Mouse (Mus musculus) adrenal gland, adult 2 months (tissue): Measurements from ENCODE around the gene Smarcb1. TPM values are rescaled to one million over a fixed set of nuclear protein-coding genes. Genes with fewer than 3 reads are reported as not detected.

Experiments
- DNase-seq: peaks from one replicate; pipeline ENCODE4 v3.0.0; 2021
- polyA plus RNA-seq: library from polyadenylated mRNA; depleted of rRNA; stranded (reverse); fragments of >200 nt; gene quantifications from 2 replicates; pipeline ENCODE4 v1.2.3, GENCODE M21; 2012; rRNA removed
- total RNA-seq, 2 experiments: library from RNA; stranded (reverse); gene quantifications; 2 replicates each; pipeline ENCODE4 v1.2.3; 2021

Smarcb1 gene
- total and polyA plus RNA-seq, 3 experiments = 77.6 to 115 (median 87.4) TPM

DNA sequence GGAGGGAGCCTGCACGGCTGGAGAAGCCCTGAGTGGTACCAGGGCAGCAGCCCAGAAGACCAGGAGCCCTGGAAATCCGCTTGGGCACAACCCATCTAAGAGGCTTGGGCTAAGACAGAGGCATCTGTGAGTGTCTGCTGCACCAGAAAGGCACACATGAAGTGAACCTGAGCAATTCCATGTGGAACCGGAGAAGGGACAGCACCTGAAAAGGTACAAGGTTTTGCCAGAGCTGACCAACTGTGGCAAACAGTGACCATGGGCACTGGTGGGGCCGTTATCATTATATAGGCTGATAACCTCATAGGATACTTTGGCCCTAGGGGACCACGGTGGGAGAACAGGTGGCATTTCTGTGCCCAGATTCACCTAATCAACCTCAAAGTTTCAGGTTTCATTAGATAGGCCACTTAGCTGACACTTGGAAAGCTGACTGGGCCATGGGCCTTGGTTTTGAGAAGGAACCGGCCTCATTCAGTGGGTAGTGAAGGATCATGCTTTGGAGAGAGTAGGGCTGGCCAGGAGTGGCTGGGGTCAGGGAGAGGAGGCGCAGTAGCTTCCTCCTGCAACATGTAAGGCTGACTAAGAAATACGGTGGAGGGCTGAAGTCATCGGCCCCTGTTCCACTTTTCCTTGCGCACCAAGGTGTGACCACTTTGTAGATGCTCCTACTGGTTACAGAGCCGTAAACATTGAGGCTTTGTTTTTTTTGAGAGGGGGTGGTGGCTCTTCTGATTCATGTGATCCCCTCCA, 65.1 kb downstream of the Smarcb1 start:
- no peak for DNase-seq

DNA sequence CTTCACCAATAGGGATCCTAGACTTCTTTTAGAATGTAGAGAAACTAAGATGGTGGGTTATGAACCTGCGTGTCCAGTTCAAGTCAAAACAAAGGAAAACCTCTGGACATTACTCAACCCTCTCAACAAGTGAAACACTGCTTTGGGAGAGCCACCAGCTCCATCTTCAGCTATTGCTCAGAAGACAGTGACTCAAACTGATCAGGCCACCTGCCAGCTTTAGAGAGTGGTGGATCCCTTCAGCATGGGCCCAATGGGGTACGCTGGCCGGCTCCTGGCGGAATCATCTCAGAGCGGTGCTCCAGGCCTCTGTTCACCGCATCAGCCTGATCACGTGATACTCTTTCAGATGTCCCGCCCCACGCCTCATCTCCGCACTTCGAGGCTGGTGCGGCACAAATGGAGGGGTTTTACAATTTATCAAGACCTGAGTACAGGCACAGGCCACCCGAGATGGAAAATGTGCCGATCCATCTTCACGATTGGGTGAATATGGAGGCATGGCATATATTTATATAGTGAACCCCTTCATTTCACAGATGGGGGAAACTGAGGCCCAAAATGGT, 65.9 kb downstream of the Smarcb1 start:
- no peak for DNase-seq

DNA sequence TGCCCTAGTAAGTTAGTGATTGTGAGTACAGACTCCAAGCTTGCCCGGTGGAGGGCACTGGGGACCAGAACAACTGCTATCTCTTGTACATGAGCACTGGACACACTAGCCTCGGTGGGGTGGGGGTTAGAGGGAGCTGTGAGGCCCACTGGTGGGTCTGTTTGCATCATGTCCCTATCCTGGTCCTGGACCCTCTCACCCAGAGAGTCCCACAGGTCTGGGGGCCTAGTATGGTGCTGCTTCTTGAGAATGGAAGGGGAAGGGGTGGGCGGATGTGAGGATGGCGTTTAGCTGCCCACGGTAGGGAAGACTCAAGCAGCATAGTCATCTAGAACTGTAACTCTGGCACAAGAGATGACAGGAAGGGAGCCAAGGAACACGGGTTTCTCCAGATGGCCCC, 66.6 kb downstream of the Smarcb1 start:
- no peak for DNase-seq

DNA sequence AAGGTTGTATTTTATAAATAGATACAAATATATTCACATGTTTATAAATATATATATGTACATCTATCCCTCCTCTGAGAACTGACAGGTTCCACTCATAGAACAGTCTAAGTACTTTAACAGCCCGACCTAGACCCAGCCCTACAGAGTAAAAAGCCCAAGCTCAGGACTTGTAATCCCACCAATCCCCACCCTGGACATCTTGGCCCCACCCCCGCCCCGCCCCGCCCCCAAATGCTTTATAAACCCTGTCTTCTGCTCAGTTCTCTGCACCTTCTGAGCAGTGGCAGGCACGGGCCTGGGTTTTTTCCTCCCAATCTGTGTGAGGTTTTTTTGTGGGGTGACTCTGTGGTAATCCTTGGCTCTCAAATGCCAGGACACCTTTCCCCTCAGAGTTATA, 67.3 kb downstream of the Smarcb1 start:
- no peak for DNase-seq

DNA sequence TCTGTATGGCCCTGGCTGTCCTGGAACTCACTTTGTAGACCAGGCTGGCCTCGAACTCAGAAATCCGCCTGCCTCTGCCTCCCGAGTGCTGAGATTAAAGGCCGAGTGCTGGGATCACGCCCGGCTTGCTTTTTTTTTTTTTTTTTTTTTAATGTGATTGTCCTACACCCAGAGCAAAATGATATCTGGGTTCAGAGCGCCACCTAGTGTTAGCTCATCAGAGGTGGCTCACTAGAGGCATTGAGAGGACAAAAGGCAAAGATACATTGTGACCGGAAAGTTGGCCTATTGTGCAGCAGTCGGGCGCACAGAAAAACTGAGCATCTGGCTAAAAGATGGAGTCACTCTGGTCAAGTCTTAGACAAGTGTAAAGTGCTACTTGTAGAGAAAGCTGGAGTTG, 68.0 kb downstream of the Smarcb1 start:
- DNase-seq = peak; percentile 82

DNA sequence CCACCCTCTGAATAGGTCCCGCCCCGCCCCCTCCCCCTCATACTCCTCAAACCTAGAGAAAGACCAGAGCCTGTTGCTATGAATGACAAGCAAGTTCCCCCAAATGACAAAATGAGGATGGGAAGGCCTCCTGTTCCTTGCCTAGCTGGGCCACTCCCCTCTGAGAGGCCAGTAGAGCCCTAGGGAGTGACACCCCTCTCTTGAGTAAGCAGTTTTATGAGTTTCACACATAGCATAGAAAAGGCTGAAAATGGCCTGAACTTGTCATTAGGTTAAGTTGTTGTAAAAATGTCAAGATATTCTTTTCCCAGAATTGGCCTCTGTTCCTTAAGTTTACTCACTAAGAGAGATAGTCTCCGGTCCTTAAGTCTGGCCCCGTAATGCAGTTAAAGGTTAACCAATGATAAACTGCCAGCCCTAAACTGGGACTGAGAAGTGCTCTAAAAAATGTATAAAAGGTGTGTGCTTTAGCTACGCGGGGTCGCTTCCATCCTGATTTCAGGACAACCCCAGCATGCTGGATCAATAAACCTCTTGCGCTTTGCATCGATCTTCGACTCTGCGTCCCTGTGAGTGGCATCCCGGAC, 68.8 kb downstream of the Smarcb1 start:
- no peak for DNase-seq

DNA sequence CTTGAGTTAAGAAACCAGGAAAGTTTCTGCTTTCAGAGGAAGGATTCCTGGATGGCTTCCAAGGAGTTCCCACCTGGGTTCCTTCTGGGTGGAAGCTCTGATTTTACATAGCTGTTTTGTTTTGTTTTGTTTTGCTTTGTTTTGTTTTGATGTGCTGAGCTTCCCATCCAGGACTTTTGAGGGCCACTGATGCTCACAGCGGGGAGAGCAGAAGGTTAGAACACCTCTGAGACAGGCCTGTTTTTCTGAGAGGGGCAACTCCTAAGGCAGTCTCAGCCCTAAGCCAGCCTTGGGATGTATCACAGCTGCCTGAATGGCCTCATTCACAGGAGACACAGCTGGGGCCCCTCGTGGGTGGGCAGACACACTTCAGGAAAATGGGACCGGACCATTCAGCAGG, 69.7 kb downstream of the Smarcb1 start:
- no peak for DNase-seq

DNA sequence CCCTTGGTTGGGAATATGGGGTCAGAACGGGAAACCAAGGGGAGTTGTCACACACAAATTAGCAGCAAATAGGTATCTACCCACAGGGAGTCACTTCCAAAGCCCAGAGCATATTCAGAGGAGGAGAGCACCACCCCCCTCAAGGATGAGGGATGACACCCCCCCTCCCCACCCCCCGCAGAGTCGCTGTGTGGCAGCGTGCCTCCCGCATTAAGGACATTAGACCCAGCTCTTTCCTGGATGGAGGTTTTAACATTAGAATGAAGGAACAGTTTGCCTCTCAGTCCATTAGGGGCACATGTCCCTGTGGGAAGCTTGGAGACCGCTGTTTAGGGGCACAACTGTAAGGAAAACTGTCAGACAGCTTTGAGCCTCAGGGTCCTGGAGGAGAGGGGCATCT, 70.3 kb downstream of the Smarcb1 start:
- no peak for DNase-seq

DNA sequence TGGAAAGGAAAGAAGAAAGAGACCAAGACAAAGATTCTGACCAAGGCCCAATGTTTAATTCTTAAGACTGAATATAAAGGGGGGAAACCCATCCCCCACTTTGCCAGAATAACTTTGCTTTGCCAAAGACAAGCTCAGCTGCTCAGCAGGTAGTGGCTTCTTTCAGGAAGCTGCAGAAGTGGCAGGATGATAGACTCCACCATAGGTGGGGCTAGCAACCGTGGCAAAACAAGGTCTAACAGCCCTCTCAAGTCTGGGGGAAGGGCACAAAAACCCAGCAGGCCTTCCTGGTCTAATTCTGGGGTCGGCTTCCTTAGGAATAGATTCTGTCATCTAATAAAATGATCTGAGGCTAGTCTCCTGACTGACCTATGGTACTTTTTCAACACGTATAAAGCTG, 73.0 kb downstream of the Smarcb1 start:
- DNase-seq = no peak

Other genes starting within 250 kb of the Smarcb1 start
- 10 to 100 TPM; 24.2 to 31.9 TPM for gene Cabin1, start 157.3 kb downstream of the Smarcb1 start, total RNA-seq
- gene Cabin1, start 157.3 kb downstream of the Smarcb1 start, polyA plus RNA-seq = 38.4 and 42.6 TPM in 2 replicates
- gene Ddt, start 148.2 kb downstream of the Smarcb1 start, total RNA-seq = 100 to 1,000 TPM; 177 to 205 TPM
- gene Ddt, start 148.2 kb downstream of the Smarcb1 start, polyA plus RNA-seq = 240 and 255 TPM in 2 replicates
- gene Gm20441, start 140.7 kb downstream of the Smarcb1 start, total RNA-seq = not detected
- not detected in 2 replicates for gene Gm20441, start 140.7 kb downstream of the Smarcb1 start, polyA plus RNA-seq
- gene Gstt3, start 140.2 kb downstream of the Smarcb1 start, total RNA-seq = 10 to 100 TPM; 16.9 to 28.9 TPM
- gene Gstt3, start 140.2 kb downstream of the Smarcb1 start, polyA plus RNA-seq = 14.6 and 17.2 TPM in 2 replicates
- 10 to 100 TPM; 52.0 to 64.8 TPM for gene Gstt1, start 123.0 kb downstream of the Smarcb1 start, total RNA-seq
- 50.9 and 61.2 TPM in 2 replicates for gene Gstt1, start 123.0 kb downstream of the Smarcb1 start, polyA plus RNA-seq
- not detected for gene Gstt4, start 99.1 kb downstream of the Smarcb1 start, total RNA-seq
- not detected in 2 replicates for gene Gstt4, start 99.1 kb downstream of the Smarcb1 start, polyA plus RNA-seq
- gene Gstt2, start 84.2 kb downstream of the Smarcb1 start, total RNA-seq = 10 to 100 TPM; 32.9 to 36.6 TPM
- gene Gstt2, start 84.2 kb downstream of the Smarcb1 start, polyA plus RNA-seq = 136 and 153 TPM in 2 replicates
- 100 to 1,000 TPM; 268 to 376 TPM for gene Mif, start 61.4 kb downstream of the Smarcb1 start, total RNA-seq
- 1,719 and 1,732 TPM in 2 replicates for gene Mif, start 61.4 kb downstream of the Smarcb1 start, polyA plus RNA-seq
- gene Derl3, start 28.2 kb downstream of the Smarcb1 start, total RNA-seq = 1 to 10 TPM; 2.1 to 3.9 TPM
- gene Derl3, start 28.2 kb downstream of the Smarcb1 start, polyA plus RNA-seq = 5.4 and 6.0 TPM in 2 replicates
- gene Chchd10, start 11.5 kb upstream of the Smarcb1 start, total RNA-seq = 1,000 to 10,000 TPM; 1,273 to 1,367 TPM
- 4,822 and 7,346 TPM in 2 replicates for gene Chchd10, start 11.5 kb upstream of the Smarcb1 start, polyA plus RNA-seq
- 10 to 100 TPM in 1 of 2 experiments, 1 to 10 TPM in 1; 5.1 to 14.8 TPM for gene Mmp11, start 14.9 kb upstream of the Smarcb1 start, total RNA-seq
- 26.7 and 48.0 TPM in 2 replicates for gene Mmp11, start 14.9 kb upstream of the Smarcb1 start, polyA plus RNA-seq
- gene Gm867, start 19.1 kb upstream of the Smarcb1 start, total RNA-seq = 1 to 10 TPM; 2.2 to 4.0 TPM
- 0.93 and 1.9 TPM in 2 replicates for gene Gm867, start 19.1 kb upstream of the Smarcb1 start, polyA plus RNA-seq
- not detected for gene Vpreb3, start 21.4 kb upstream of the Smarcb1 start, total RNA-seq
- gene Vpreb3, start 21.4 kb upstream of the Smarcb1 start, polyA plus RNA-seq = 1.1 and 2.0 TPM in 2 replicates
- not detected for gene Gm5134, start 32.9 kb upstream of the Smarcb1 start, total RNA-seq
- 0.03 and 0.11 TPM in 2 replicates for gene Gm5134, start 32.9 kb upstream of the Smarcb1 start, polyA plus RNA-seq
- 1 to 10 TPM; 5.8 to 9.9 TPM for gene Zfp280b, start 111.0 kb upstream of the Smarcb1 start, total RNA-seq
- 3.5 and 3.8 TPM in 2 replicates for gene Zfp280b, start 111.0 kb upstream of the Smarcb1 start, polyA plus RNA-seq
- gene Slc5a4b, start 189.3 kb upstream of the Smarcb1 start, total RNA-seq = not detected
- gene Slc5a4b, start 189.3 kb upstream of the Smarcb1 start, polyA plus RNA-seq = not detected in 2 replicates
- gene Slc5a4a, start 225.8 kb upstream of the Smarcb1 start, total RNA-seq = not detected
- not detected in 2 replicates for gene Slc5a4a, start 225.8 kb upstream of the Smarcb1 start, polyA plus RNA-seq